Mouse (Mus musculus) embryonic facial prominence, embryonic 11.5 days (tissue): ENCODE measurements around the gene 9930021J03Rik. TPM values are rescaled to one million over a fixed set of nuclear protein-coding genes. Genes with fewer than 3 reads are reported as not detected.
A peak's percentile ranks its signal among the peaks of the same experiment; 100 is the strongest.

Experiments used
- ATAC-seq: fragments of 200-750 bp; cut with Nextera tagmentation; replicated peaks from 2 replicates; pipeline ENCODE4 v1.8.0; 2017; ENCODE audit warnings: low read depth; ENCODE audit not compliant: insufficient number of reproducible peaks, low FRiP score, low TSS enrichment
- DNase-seq: peaks from one replicate; pipeline ENCODE4 v3.0.0-alpha.2; 2015; ENCODE audit warnings: low spot score
- H3K27ac ChIP-seq: fragments of 300-500 bp; sonication (generic); replicated peaks from 2 replicates; pipeline ENCODE4 v1.5.1; 2014; ENCODE audit warnings: mild to moderate bottlenecking, low read depth, low read length, control low read depth
- H3K27me3 ChIP-seq: fragments of 300-500 bp; sonication (generic); 2 replicates; pipeline ENCODE4 v1.6.1; 2014; ENCODE audit warnings: mild to moderate bottlenecking, low read length, moderate library complexity, mixed read lengths; ENCODE audit not compliant: control insufficient read depth, insufficient read depth
- H3K36me3 ChIP-seq: fragments of 300-500 bp; sonication (generic); replicated peaks from 2 replicates; pipeline ENCODE4 v1.6.1; 2014; ENCODE audit warnings: low read depth, mild to moderate bottlenecking, low read length, moderate library complexity, mixed read lengths; ENCODE audit not compliant: control insufficient read depth, insufficient read depth
- H3K4me1 ChIP-seq: fragments of 300-500 bp; sonication (generic); 2 replicates; pipeline ENCODE4 v1.6.1; 2014; ENCODE audit warnings: low read length, mixed read lengths; ENCODE audit not compliant: control insufficient read depth, insufficient read depth
- H3K4me2 ChIP-seq: fragments of 300-500 bp; sonication (generic); 2 replicates; pipeline ENCODE4 v1.6.1; 2014; ENCODE audit warnings: low read depth, mild to moderate bottlenecking, control low read depth, low read length, moderate library complexity
- H3K4me3 ChIP-seq: fragments of 300-500 bp; sonication (generic); 2 replicates; pipeline ENCODE4 v1.5.1; 2014; ENCODE audit warnings: low read depth, low read length, control low read depth
- H3K9ac ChIP-seq: fragments of 300-500 bp; sonication (generic); replicated peaks from 2 replicates; pipeline ENCODE4 v1.6.1; 2014; ENCODE audit warnings: mild to moderate bottlenecking, control low read depth, low read length
- H3K9me3 ChIP-seq: fragments of 300-500 bp; sonication (generic); replicated peaks from 2 replicates; pipeline ENCODE4 v1.6.1; 2016; ENCODE audit warnings: mild to moderate bottlenecking, low read length, inconsistent platforms, mixed read lengths; ENCODE audit not compliant: control insufficient read depth
- WGBS: fragments of 180-500 bp; shearing (Covaris S2); extraction: QIAGEN DNeasy Blood & Tissue Kit; methylation state at CpG from one replicate; pipeline ENCODE4 v1.1.7; 2014; 5-methylcytosine and 5-hydroxymethylcytosine counted together
- polyA plus RNA-seq: library from polyadenylated mRNA; unstranded; fragments of >200 nt; fragmentation: Nextera tagmentation; extraction: Ambion mirVana; gene quantifications from 2 replicates; pipeline ENCODE4 v1.2.1, GENCODE M21; 2014

The 9930021J03Rik gene
- polyA plus RNA-seq, 1 experiment from 2014 or later = 9.4 TPM

DNA sequence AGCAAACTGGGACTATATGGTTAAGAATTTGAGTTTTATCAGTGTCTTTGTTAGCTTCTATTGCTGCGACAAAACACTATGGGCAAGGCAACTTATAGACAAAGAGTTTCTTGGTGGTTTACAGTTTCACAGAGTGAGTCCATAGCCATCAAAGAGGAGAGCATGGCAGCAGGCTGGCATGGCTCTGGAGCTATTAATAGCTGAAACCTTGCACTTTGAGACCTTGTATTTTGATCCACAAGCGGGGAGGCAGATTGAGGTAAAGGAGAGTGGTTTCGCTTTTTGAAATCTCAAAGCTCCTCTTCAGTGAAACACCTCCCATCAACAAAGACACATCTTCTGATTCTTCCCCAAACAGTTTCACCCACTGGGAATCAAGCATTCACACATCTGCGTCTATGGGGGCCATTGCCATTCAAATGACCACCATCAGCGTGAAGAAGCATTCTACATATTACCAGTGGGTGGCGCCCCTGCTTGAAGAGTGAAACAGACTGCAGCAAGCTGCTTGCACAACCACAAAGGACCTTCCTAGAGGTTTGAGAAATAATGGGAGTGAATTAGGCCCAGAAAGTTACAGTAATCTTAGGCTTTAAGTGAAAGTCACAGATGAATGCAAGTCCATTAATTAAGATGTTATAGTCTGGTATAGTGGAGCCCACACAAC is 18.4 kb upstream of the 9930021J03Rik start:
- WGBS = 47% methylated on average over 6 of the region's 6 CpGs
- peak; percentile 71 for DNase-seq
- H3K4me2 ChIP-seq = no peak overlapping the region
- H3K27ac ChIP-seq = no peak overlapping the region
- H3K27me3 ChIP-seq = no peaks in the 10 kb centered on the region
- H3K9me3 ChIP-seq = no peaks in the 10 kb centered on the region
- H3K4me1 ChIP-seq = no peaks in the 10 kb centered on the region
- no peak overlapping the region for H3K4me3 ChIP-seq
- no peak overlapping the region for H3K9ac ChIP-seq
- no peak for ATAC-seq
- H3K36me3 ChIP-seq = no peaks in the 10 kb centered on the region

DNA sequence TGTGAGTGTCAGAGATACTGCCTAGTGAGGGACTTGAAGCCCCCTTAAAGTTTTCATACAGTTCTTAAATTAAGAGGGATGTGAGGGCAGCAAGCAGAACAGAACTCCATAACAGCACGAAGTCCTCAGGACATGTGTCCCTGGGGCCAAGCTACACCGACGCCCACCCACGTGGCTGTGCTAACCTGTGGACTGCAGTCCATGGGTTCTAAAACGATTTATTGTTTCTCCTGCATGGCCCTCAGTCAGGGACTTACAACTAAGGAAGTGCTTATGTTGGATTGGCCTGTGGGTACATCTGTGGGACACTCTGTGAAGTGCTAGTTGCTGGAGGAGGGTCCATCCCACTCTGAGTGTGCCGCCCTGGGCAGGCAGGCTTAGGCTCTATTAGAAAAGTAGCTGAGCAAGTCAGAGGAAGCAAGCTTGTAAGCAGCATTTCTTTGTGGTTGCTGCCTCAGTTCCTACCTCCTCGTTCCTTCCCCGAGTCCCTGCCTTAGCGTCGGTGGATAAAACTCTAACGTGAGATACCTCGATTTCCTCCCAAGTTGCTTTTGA is 17.7 kb upstream of the 9930021J03Rik start:
- Histone ChIP-seq H3K4me3 (no peak overlapping the region), H3K9ac (no peak overlapping the region), H3K4me2 (no peak overlapping the region), H3K27me3 (no peaks in the 10 kb centered on the region), H3K27ac (no peak overlapping the region), H3K4me1 (no peaks in the 10 kb centered on the region), H3K36me3 (no peaks in the 10 kb centered on the region), H3K9me3 (no peaks in the 10 kb centered on the region)
- 60% methylated on average over 12 of the region's 12 CpGs for WGBS
- ATAC-seq (no peak), DNase-seq (no peak)

DNA sequence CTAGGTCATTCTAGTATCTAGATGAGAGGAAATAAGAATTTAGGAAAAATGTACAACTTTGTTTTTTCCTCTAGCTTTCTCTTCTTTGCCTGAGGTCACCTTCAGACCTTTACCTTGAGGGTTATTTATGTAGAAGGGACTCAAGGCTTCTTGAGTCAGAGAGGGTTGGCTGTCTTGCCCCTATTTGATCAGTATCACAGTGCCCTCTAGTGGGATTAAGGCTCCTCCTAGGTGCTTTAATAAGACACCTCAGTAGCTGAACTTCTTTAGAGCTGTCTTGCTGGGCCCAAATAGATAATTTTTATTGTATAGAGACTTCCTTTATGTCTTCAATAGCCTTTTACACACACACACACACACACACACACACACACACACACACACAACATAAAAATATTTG is 15.2 kb upstream of the 9930021J03Rik start:
- no peak for ATAC-seq

DNA sequence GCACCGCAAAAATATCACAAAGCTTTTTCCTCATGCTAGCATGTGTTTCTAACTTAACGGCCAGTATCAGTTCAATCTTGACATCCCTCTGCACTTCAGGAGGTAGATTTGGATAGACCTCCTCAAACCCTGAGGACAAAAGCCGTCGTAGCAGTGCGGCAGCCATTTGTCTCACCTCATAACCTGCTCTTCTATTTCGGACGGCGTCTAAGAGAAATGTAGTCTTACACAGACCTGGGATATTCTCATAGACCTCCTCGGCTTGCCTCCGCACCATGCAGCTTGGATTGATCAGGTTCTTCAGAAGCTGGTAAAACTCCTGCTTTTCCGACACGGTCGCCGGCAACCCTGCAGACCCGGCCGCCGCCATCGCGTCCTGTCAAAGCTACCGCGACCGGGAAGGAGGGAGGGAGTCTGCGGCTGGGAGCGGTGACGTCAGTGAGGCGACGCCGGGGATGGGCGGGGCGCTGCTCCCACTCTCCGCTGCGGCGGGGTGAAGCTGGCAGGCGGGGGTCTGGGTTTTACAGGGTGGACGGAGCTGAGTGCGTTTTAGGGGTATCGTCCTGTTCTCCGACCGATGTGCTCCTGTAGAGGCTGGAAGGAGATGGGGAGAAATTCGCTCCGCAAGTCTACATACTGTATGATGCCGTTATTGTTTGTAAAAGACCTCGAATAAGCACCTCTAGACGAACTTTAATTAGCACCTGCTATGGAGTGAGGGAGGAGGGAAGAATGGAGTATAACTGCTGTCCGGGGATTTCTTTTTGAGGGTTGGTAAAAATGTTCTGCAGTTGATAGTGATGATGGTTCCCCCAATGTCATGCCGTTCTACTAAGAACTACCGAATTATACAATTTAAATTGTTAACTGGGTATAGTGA is 7.0 kb upstream of the 9930021J03Rik start, which contains the start of gene Ranbp6:
Ranbp6 (minus strand) TSS at position 394 of the 880 bp plus-strand sequence.
- Histone ChIP-seq H3K27me3 (no peaks in the 10 kb centered on the region), H3K9me3 (no peaks in the 10 kb centered on the region), H3K4me3 (peak within 1 kb of the TSS; percentile 78), H3K4me1 (no peaks in the 10 kb centered on the region), H3K4me2 (peak within 1 kb of the TSS; percentile 57), H3K9ac (peak within 1 kb of the TSS; percentile 72), H3K27ac (no peak within 1 kb of the TSS), H3K36me3 (peaks cover 3% of the 10 kb centered on the region; the same call in 1 of the 2 replicates)
- 1% methylated on average over 47 of the region's 47 CpGs for WGBS
- DNase-seq = peak; percentile 91
- ATAC-seq = peak; percentile 90

More for the DNA sequence above, 15.2 kb upstream of the 9930021J03Rik start:
- peak; percentile 78 for DNase-seq
- no peaks in the 10 kb centered on the region for H3K9me3 ChIP-seq
- H3K4me1 ChIP-seq = no peaks in the 10 kb centered on the region
- H3K27me3 ChIP-seq = no peaks in the 10 kb centered on the region
- H3K27ac ChIP-seq = no peak overlapping the region
- H3K4me3 ChIP-seq = no peak overlapping the region
- no peaks in the 10 kb centered on the region for H3K36me3 ChIP-seq
- no peak overlapping the region for H3K9ac ChIP-seq
- no peak overlapping the region for H3K4me2 ChIP-seq

DNA sequence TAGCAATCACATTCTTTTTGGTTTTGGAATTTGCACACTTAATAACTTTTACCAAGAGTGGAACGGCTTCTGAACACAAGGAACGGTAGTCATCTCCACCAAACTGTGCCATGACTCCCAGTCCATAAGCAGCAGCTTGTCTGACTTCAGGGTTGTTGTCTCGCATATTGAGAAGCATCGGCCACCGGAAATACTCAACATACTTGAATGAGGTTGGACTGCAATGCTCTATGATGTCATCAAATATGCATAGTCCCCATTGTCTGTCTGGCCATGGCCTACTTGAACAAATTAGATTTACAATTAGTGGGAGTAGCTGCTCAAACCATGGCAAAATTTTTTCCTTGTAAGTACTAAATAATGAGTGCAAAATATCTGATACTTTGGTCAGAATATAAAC is 4.2 kb upstream of the 9930021J03Rik start:
- H3K9me3 ChIP-seq = no peaks in the 10 kb centered on the region
- no peak overlapping the region for H3K4me3 ChIP-seq
- H3K9ac ChIP-seq = no peak overlapping the region
- no peaks in the 10 kb centered on the region for H3K4me1 ChIP-seq
- no peak overlapping the region for H3K27ac ChIP-seq
- H3K36me3 ChIP-seq = peaks cover 3% of the 10 kb centered on the region; the same call in 1 of the 2 replicates
- 98% methylated on average over 5 of the region's 5 CpGs for WGBS
- H3K4me2 ChIP-seq = no peak overlapping the region
- DNase-seq (no peak), ATAC-seq (no peak)
- no peaks in the 10 kb centered on the region for H3K27me3 ChIP-seq

DNA sequence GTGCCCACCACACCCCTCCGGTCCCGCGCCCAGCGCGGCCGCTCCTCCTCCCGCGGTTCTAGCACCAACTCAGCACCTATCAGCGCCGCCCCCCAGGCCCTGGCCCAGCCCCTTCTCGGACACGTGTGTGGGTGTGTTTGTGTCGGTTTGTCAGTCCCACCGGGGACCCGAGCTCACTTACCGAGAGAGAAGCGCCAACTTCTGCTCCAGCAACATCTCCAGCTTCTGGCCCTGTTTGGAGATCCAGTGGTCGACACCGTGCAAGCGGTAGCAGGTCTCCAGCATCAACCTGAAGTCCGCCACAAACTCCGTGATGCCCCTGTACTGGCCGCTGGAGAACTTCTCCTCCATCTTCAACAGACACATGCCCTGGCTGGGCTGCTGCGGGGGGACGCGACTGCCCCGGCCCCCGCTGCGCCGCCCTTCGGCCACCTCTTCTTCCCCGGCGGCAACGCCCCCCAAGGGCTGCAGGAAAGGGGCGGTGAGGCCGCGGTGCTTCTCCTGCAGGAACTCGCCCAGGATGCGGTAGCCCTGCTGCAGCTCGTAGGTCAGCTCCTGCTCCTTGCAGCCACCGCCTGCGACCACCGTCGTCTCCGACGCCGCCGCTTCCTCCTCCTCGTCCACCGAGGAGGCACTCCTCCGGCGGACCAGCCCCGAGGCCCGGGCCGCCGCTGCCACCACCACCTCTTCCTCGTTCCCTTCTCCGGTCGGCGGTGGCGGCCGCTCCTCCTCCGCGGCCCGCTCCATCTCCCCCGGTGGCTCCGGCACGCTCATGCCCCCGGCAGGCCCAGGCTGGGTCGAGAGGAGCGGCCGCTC is 480 bp downstream of the 9930021J03Rik start:
- Histone ChIP-seq H3K4me1 (no peaks in the 10 kb centered on the region), H3K9me3 (no peaks in the 10 kb centered on the region), H3K4me2 (peak overlapping the region; percentile 43), H3K27me3 (no peaks in the 10 kb centered on the region), H3K36me3 (peaks cover 3% of the 10 kb centered on the region; the same call in 1 of the 2 replicates), H3K27ac (peak overlapping the region; percentile 84), H3K4me3 (peak overlapping the region; percentile 97), H3K9ac (peak overlapping the region; percentile 88)
- ATAC-seq (peak; percentile 63), DNase-seq (peak; percentile 77)
- WGBS = under 1% methylated on average over 69 of the region's 72 CpGs

DNA sequence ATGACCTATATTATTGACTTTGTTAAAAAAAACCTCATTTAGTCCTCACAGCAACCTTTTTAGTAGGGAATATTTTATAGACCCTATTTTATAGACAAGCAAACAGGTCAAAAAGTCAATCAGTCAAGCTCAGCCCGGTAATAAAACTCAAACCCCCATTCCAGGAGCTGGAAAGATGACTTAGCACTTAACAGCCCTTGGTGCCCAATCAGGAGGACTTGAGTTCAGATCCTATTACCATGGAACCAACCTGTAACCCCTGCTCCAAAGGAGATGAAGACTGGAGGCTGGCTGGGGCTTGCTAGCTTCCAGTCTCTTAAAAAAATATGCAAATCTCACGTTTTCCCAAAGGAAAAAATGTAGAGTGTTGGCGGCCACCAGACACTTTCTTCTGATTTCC is 1.8 kb downstream of the 9930021J03Rik start:
- Histone ChIP-seq H3K36me3 (no peaks in the 10 kb centered on the region), H3K4me2 (no peak overlapping the region), H3K27me3 (no peaks in the 10 kb centered on the region), H3K4me3 (peak overlapping the region; percentile 18), H3K9ac (no peak overlapping the region), H3K9me3 (no peaks in the 10 kb centered on the region), H3K4me1 (no peaks in the 10 kb centered on the region), H3K27ac (no peak overlapping the region)
- 58% methylated on average over 3 of the region's 3 CpGs for WGBS
- ATAC-seq (no peak), DNase-seq (no peak)
